Mouse (Mus musculus): ENCODE data around the gene Wdtc1. TPM values are rescaled to one million over a fixed set of nuclear protein-coding genes. Genes with fewer than 3 reads are reported as not detected.

Wdtc1 gene
- polyA plus RNA-seq, 1 experiment from 2014 or later, result 33.8 TPM

DNA sequence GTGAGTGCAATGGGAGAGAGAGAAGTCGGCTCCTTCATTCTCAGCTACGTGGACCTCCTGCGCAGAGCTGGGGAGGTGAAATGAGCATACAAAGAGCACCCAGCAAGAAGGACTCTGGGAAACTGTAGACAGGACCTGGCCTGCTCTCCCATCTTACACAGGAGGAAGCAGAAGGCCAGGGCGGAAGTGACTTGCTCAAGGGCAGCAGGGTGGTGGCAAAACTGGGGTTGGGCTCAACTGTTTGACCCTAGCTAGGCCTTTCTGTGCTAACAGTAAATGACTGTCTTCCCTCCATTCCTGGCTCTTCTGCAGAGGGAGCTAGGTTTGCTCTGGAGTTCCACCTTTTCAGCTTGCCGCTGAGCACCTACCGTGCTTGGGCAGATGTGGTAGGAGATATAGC lies 37.3 kb upstream of the Wdtc1 start:
- CTCF ChIA-PET, result interaction anchor here (0.8 to 1.6 kb wide), 4 partner anchors 11 to 45 kb away, joined by 3 to 5 read pairs (median 3); no protein-coding TSS in a partner anchor

DNA sequence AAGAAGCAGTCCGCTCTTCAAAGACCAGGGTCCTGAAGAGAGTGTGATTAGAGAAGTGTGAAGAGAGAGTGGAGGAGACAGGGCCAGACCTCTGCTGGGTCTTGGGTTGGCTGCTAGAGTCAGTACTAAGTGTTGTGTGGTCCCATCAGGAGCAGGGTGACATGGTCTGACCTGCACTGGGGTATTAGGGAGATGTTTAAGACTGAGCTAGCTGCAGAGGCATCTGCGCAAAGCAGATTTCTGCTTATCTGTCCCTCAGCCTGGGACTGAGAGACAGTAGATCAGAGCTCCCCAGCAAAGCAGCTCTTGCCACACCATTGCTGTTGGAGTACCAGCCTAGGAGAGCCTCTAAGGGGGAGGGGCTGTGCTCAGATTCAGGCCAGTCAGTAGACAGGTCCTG lies 36.8 kb upstream of the Wdtc1 start:
- no peak for TF ChIP-seq CTCF (IDR thresholded peaks at IDR 0.05)
- no peak for DNase-seq (ENCODE audit: low read depth, low spot score)
- in situ Hi-C loops (cut with MboI; ENCODE audit: low pct_unique_long_range_greater_than_20kb), result no loop called here
- no peak for ATAC-seq
- POLR2A ChIA-PET, result no interaction called here
- CTCF ChIA-PET, result interaction anchor here (0.8 to 1.5 kb wide), 3 partner anchors 10 to 44 kb away, joined by 3 read pairs; no protein-coding TSS in a partner anchor
- H3K27me3 ChIP-seq, result no peaks in the 10 kb centered on the region

More for the DNA sequence above, 37.3 kb upstream of the Wdtc1 start:
- POLR2A ChIA-PET, result no interaction called here
- ATAC-seq, result no peak
- no peak for TF ChIP-seq CTCF (IDR thresholded peaks at IDR 0.05)
- in situ Hi-C loops (cut with MboI; ENCODE audit: low pct_unique_long_range_greater_than_20kb), result no loop called here
- no peaks in the 10 kb centered on the region for H3K27me3 ChIP-seq
- DNase-seq (ENCODE audit: low read depth, low spot score), result no peak

DNA sequence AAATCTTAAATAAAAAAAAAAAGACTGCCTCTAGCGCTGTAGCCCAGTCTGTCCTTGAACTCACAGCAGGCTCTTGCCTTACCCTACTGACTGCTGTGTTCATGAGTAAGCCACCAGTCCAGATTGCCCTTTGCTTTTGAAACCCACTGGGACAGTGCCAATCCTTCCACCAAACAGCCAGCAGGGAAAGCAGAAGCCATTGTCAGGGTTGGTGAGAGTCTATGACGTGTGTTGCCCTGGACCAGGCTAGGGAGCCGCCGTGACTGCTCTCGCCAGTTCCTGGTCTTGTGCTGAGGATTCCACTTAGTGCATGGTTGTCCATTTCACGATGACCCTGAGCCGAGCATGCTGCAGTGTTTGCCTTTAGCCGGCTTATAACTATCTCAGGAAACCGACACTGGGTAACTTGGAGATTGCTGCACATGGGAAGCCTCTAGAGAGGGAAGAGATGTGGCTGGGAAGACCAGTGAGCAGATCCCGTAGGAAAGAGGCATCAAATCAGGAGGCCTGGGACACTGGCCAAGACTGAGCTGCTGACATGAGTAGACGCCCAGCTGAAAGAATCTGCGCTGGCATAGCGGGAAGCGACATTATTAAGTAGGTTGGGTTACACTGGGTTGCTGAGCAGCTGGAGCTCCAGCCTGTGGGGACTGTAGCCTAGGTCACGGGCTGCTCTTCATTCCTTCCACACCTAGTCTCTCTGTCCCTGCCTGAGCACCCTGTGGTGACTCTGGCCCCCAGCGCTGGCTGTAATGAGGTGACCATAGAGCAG lies 35.7 kb upstream of the Wdtc1 start:
- ChIA-PET CTCF (interaction anchor here (0.9 to 1.5 kb wide), 2 partner anchors 9 to 43 kb away, joined by 3 read pairs; no protein-coding TSS in a partner anchor), POLR2A (no interaction called here)
- ATAC-seq, result no peak
- DNase-seq (ENCODE audit: low read depth, low spot score), result no peak
- TF ChIP-seq CTCF (IDR thresholded peaks at IDR 0.05), result no peak
- H3K27me3 ChIP-seq, result no peaks in the 10 kb centered on the region
- in situ Hi-C loops (cut with MboI; ENCODE audit: low pct_unique_long_range_greater_than_20kb), result no loop called here

DNA sequence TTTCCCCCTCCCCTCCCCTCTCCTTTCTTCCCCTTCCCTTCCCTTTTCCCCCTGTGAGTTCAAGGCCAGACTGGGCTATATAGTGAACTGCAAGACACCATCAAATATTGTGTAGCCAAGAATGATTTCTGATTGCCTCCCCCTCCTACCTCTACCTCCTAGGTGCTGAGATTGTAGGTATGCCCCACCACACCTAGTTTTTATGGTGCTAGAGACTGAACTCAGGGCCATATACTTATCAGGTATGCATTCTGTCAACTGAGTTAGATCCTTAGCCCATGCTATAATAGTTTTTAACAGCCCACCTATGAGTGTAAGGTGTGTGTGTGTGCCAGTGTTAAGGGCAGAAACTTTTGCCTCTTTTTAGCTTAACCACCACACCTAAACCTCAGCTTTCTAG lies 33.8 kb upstream of the Wdtc1 start:
- in situ Hi-C loops (cut with MboI; ENCODE audit: low pct_unique_long_range_greater_than_20kb), result no loop called here
- ChIA-PET POLR2A (interaction anchor here (0.6 kb wide), 1 partner anchor 47 kb away, joined by 3 read pairs; no protein-coding TSS in a partner anchor), CTCF (no interaction called here)
- no peaks in the 10 kb centered on the region for H3K27me3 ChIP-seq
- ATAC-seq, result no peak
- DNase-seq (ENCODE audit: low read depth, low spot score), result no peak
- TF ChIP-seq CTCF (IDR thresholded peaks at IDR 0.05), result no peak

DNA sequence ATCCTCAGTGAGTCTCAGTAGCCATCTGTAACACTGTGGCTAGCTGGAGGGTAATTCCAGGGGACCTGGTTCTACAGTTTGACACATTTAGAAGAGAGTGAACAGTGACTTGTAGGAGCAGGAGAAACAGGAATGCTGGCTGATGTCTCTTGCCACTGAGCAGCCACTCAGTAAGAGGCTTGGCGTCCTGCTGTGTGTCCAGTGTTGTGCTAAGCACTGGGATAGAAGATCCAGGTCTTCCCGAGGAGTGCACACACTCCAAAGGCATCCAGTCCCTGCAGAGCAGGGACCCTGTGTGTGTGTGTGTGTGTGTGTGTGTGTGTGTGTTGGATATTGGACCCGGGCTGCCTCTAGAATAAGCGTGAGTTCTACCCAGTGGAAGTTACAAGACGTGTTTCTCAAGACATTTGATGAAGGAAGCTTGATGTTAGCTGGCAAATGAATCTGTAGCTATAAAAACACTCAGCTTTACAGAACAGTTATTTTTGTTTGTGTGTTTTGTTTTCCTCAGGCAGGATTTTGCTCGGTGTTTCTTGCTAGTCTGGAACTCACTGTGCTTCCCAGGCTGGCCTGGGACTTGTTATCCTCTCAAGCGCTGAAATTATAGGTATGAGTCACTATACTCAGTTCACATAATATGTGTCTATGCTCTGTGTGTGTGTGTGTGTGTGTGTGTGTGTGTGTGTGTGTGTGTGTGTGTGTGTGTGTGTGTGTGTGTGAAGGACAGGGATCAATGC lies 32.9 kb upstream of the Wdtc1 start:
- TF ChIP-seq CTCF (IDR thresholded peaks at IDR 0.05), result no peak
- ChIA-PET POLR2A (interaction anchor here (0.6 to 0.7 kb wide), 2 partner anchors 33 to 48 kb away, joined by 3 read pairs; partner anchors contain the start of gene Wdtc1), CTCF (interaction anchor here (1.4 kb wide), 1 partner anchor 27 kb away, joined by 3 read pairs; no protein-coding TSS in a partner anchor)
- ATAC-seq (no peak), DNase-seq (ENCODE audit: low read depth, low spot score) (no peak)
- in situ Hi-C loops (cut with MboI; ENCODE audit: low pct_unique_long_range_greater_than_20kb), result no loop called here
- no peaks in the 10 kb centered on the region for H3K27me3 ChIP-seq

DNA sequence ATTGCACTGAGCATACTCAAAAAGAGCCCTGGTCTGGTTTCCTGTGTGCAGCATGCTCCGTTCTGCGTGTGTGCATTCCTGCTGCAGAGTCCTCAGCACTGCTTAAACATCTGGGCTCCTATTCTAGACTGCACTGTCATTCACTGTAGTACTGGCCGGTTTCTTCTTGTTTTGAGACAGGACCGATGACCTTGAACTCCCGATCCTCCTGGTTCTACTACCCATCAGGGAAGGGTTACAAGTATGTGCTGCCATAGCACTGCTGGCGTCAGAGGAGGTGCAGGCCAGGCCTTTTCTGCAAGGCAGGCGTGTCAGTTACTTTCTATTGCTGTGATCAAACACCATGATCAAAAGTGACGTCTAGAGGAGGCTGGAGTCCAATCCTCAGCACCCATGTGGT lies 27.9 kb upstream of the Wdtc1 start:
- CTCF ChIA-PET, result no interaction called here
- POLR2A ChIA-PET, result no interaction called here
- no peak for ATAC-seq
- no peak for TF ChIP-seq CTCF (IDR thresholded peaks at IDR 0.05)
- no peaks in the 10 kb centered on the region for H3K27me3 ChIP-seq
- in situ Hi-C loops (cut with MboI; ENCODE audit: low pct_unique_long_range_greater_than_20kb), result no loop called here
- DNase-seq (ENCODE audit: low read depth, low spot score), result no peak

DNA sequence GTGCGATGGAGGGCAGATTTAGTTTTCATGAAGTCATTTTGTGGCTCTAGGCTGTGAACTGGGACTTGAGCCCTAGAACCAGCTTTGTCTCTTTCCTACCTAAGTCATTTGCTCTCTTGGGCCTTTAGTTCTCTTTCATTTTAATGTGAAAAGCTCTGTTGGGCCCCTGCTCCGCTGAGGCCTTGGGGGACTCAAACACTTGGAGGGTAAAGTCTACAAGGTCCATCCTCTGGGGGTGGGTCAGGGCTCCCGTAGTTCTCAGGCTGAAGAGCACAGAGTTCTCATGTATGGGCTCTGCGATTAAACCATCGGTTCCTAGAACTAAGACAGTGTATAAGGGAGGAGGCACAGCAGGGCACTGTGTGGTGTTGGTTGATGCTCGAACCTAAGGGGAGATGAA lies 27.3 kb upstream of the Wdtc1 start:
- POLR2A ChIA-PET, result no interaction called here
- in situ Hi-C loops (cut with MboI; ENCODE audit: low pct_unique_long_range_greater_than_20kb), result no loop called here
- no peaks in the 10 kb centered on the region for H3K27me3 ChIP-seq
- DNase-seq (ENCODE audit: low read depth, low spot score), result no peak
- CTCF ChIA-PET, result interaction anchor here (1.0 kb wide), 1 partner anchor 10 kb away, joined by 3 read pairs; no protein-coding TSS in a partner anchor
- TF ChIP-seq CTCF (IDR thresholded peaks at IDR 0.05), result no peak
- no peak for ATAC-seq

DNA sequence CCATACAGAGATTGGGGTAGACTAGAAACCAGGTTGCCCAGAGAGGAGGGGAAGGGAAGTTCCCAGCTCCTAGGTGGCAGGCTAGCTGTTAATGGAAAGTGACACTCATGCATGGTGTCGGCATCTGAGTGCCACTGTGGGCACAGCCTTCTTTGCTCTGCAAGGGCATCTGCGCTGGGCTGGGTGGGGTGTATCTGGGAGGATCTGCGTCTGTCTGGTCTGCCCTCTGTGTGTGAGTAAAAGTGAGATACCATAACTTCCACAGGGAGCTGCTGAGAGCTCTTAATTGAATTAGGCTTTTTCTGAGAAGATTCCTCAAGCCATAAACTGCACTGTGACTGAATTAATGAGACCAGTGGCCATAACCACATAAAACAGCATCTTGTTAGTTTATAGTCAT lies 26.6 kb upstream of the Wdtc1 start:
- POLR2A ChIA-PET, result no interaction called here
- ATAC-seq (no peak), DNase-seq (ENCODE audit: low read depth, low spot score) (no peak)
- H3K27me3 ChIP-seq, result no peaks in the 10 kb centered on the region
- in situ Hi-C loops (cut with MboI; ENCODE audit: low pct_unique_long_range_greater_than_20kb), result no loop called here
- CTCF ChIA-PET, result interaction anchor here (1.0 kb wide), 1 partner anchor 11 kb away, joined by 3 read pairs; no protein-coding TSS in a partner anchor
- TF ChIP-seq CTCF (IDR thresholded peaks at IDR 0.05), result no peak

DNA sequence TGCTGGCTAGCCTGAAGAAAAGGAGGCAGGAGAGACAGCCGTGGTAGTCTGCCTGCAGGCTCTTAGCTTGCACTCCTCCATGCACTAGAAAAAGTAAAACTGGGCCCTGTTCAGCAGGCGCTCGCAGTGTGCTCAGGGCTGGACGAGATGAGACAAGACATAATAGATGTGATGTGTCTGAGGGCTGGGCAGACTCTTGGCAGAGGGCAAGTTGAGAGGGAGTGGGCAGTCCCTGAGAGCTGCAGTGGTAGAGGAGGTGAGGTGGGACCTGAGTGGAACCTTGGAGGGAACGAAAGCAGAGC lies 25.7 kb upstream of the Wdtc1 start:
- no peaks in the 10 kb centered on the region for H3K27me3 ChIP-seq
- ATAC-seq (no peak), DNase-seq (ENCODE audit: low read depth, low spot score) (no peak)
- CTCF ChIA-PET, result no interaction called here
- TF ChIP-seq CTCF (IDR thresholded peaks at IDR 0.05), result no peak
- POLR2A ChIA-PET, result interaction anchor here (1.2 kb wide), 1 partner anchor 9 kb away, joined by 7 read pairs; the partner anchor contains the start of gene Slc9a1
- in situ Hi-C loops (cut with MboI; ENCODE audit: low pct_unique_long_range_greater_than_20kb), result no loop called here

DNA sequence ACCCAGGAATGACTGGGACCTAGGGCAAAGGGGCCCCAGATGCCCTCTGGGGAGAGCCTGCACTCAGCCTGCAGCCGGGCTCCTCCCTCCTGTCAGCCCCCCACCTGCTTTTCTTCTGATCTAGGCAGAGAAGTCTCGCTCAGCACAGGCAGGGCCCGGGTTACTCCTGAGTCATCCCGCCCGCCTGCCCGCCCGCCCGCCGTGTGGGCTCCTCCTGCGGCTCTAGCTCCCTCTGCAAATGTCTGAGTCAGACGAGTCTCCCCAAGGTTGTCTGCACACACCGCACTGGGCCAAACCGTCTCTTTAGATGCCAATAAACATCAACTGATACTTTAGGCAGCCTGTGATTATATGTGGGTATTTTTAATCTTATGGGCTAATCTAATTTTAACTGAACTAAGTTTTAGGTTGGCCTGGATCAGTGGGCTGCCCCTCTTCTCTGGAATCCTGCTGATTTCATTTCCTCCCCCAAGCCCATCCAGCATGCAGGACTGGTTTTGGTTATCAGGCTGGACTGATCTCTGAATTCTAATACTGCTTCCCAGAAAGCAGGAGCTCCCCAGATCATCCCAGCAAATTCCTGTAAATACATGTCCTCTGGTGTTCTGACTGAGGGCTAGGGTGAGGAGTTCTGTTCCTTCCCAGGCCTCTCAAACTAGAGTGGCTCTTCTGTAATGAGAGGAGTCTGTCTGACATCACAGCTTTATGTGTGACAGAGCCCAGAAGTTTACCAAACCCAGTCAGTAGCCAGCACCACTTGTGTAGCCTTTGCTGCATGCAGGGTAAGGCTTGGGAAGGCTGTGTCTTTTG lies 25.2 kb upstream of the Wdtc1 start:
- TF ChIP-seq CTCF (IDR thresholded peaks at IDR 0.05), result no peak
- H3K27me3 ChIP-seq, result no peaks in the 10 kb centered on the region
- DNase-seq (ENCODE audit: low read depth, low spot score) (no peak), ATAC-seq (peak; percentile 91)
- POLR2A ChIA-PET, result interaction anchor here (1.2 kb wide), 1 partner anchor 9 kb away, joined by 7 read pairs; the partner anchor contains the start of gene Slc9a1
- CTCF ChIA-PET, result interaction anchor here (1.1 kb wide), 2 partner anchors 26 to 35 kb away, joined by 3 read pairs; no protein-coding TSS in a partner anchor
- in situ Hi-C loops (cut with MboI; ENCODE audit: low pct_unique_long_range_greater_than_20kb), result no loop called here

All from Patski (cell line).